Mouse (Mus musculus) hindbrain, embryonic 16.5 days (tissue): ENCODE measurements around the gene Fahd1. TPM values are rescaled to one million over a fixed set of nuclear protein-coding genes. Genes with fewer than 3 reads are reported as not detected.
A peak's percentile ranks its signal among the peaks of the same experiment; 100 is the strongest.

Source experiments
- ATAC-seq: fragments of 200-750 bp; cut with Nextera tagmentation; 2 replicates; pipeline ENCODE4 v1.8.0; 2017; ENCODE audit warnings: moderate TSS enrichment, moderate library complexity
- H3K27ac ChIP-seq: fragments of 300-500 bp; sonication (generic); 2 replicates; pipeline ENCODE4 v1.5.1; 2014; ENCODE audit warnings: low read depth, mild to moderate bottlenecking, control low read depth, low read length, moderate library complexity
- H3K27me3 ChIP-seq: fragments of 300-500 bp; sonication (generic); replicated peaks from 2 replicates; pipeline ENCODE4 v1.6.1; 2014; ENCODE audit warnings: low read length; ENCODE audit not compliant: control insufficient read depth, insufficient read depth
- H3K36me3 ChIP-seq: fragments of 300-500 bp; sonication (generic); 2 replicates; pipeline ENCODE4 v1.6.1; 2014; ENCODE audit warnings: mild to moderate bottlenecking, low read length, moderate library complexity, mixed read lengths; ENCODE audit not compliant: control insufficient read depth, insufficient read depth
- H3K4me1 ChIP-seq: fragments of 300-500 bp; sonication (generic); 2 replicates; pipeline ENCODE4 v1.6.1; 2014; ENCODE audit warnings: low read depth, low read length; ENCODE audit not compliant: control insufficient read depth, insufficient read depth
- H3K4me2 ChIP-seq: fragments of 300-500 bp; sonication (generic); 2 replicates; pipeline ENCODE4 v1.6.1; 2014; ENCODE audit warnings: mild to moderate bottlenecking, low read length, control low read depth, moderate library complexity
- H3K4me3 ChIP-seq: fragments of 300-500 bp; sonication (generic); 2 replicates; pipeline ENCODE4 v1.5.1; 2014; ENCODE audit warnings: mild to moderate bottlenecking, low read length, control low read depth, moderate library complexity
- H3K9ac ChIP-seq: fragments of 300-500 bp; sonication (generic); 2 replicates; pipeline ENCODE4 v1.6.1; 2014; ENCODE audit warnings: low read depth, mild to moderate bottlenecking, control low read depth, low read length, moderate library complexity
- H3K9me3 ChIP-seq: fragments of 300-500 bp; sonication (generic); 2 replicates; pipeline ENCODE4 v1.6.1; 2014; ENCODE audit warnings: mild to moderate bottlenecking, low read length, moderate library complexity; ENCODE audit not compliant: control insufficient read depth
- WGBS: fragments of 180-500 bp; shearing (Covaris S2); extraction: QIAGEN DNeasy Blood & Tissue Kit; methylation state at CpG from one replicate; pipeline ENCODE4 v1.1.7; 2014; 5-methylcytosine and 5-hydroxymethylcytosine counted together
- polyA plus RNA-seq: library from polyadenylated mRNA; unstranded; fragments of >200 nt; fragmentation: Nextera tagmentation; extraction: Ambion mirVana; gene quantifications from 2 replicates; pipeline ENCODE4 v1.2.1, GENCODE M21; 2015

Gene Fahd1
- polyA plus RNA-seq, 1 experiment from 2014 or later: 28.8 TPM

- 11% methylated on average over 31 of the region's 31 CpGs for WGBS
- peak; percentile 41 for ATAC-seq
Measured at GRCm38 (mm10) chr17:24894061-24894994, 44.2 kb upstream of the Fahd1 start.

GRCm38 (mm10) chr17:24893276-24893675 lies 43.1 kb upstream of the Fahd1 start:
- H3K36me3 ChIP-seq: peaks cover 45% of the 10 kb centered on the region
- no peak for ATAC-seq
- H3K27me3 ChIP-seq: no peaks in the 10 kb centered on the region
- no peak overlapping the region for H3K27ac ChIP-seq
- no peak overlapping the region for H3K9ac ChIP-seq
- no peak overlapping the region for H3K4me2 ChIP-seq
- no peaks in the 10 kb centered on the region for H3K9me3 ChIP-seq
- WGBS: 92% methylated on average over 2 of the region's 2 CpGs
- no peak overlapping the region for H3K4me3 ChIP-seq
- H3K4me1 ChIP-seq: peaks cover 48% of the 10 kb centered on the region

More at GRCm38 (mm10) chr17:24894061-24894994, 44.2 kb upstream of the Fahd1 start:
- peak overlapping the region; percentile 73 for H3K4me3 ChIP-seq
- peak overlapping the region; percentile 83 for H3K27ac ChIP-seq
- peaks cover 49% of the 10 kb centered on the region for H3K36me3 ChIP-seq
- peak overlapping the region; percentile 97 for H3K4me2 ChIP-seq
- peaks cover 44% of the 10 kb centered on the region for H3K4me1 ChIP-seq
- H3K9me3 ChIP-seq: no peaks in the 10 kb centered on the region
- H3K27me3 ChIP-seq: no peaks in the 10 kb centered on the region
- peak overlapping the region; percentile 90 for H3K9ac ChIP-seq

- H3K4me3 ChIP-seq: no peak overlapping the region
- H3K4me1 ChIP-seq: peaks cover 48% of the 10 kb centered on the region
- WGBS: 90% methylated on average over 12 of the region's 12 CpGs
- no peak overlapping the region for H3K27ac ChIP-seq
- H3K9ac ChIP-seq: no peak overlapping the region
- no peak overlapping the region for H3K4me2 ChIP-seq
- no peaks in the 10 kb centered on the region for H3K27me3 ChIP-seq
- ATAC-seq: no peak
- H3K9me3 ChIP-seq: no peaks in the 10 kb centered on the region
- peaks cover 41% of the 10 kb centered on the region for H3K36me3 ChIP-seq
Measured at GRCm38 (mm10) chr17:24892785-24893184, 42.6 kb upstream of the Fahd1 start.

GRCm38 (mm10) chr17:24891321-24891720 lies 41.2 kb upstream of the Fahd1 start:
- no peak overlapping the region for H3K27ac ChIP-seq
- H3K9me3 ChIP-seq: no peaks in the 10 kb centered on the region
- no peak for ATAC-seq
- H3K9ac ChIP-seq: no peak overlapping the region
- H3K4me2 ChIP-seq: no peak overlapping the region
- H3K27me3 ChIP-seq: no peaks in the 10 kb centered on the region
- peaks cover 44% of the 10 kb centered on the region for H3K4me1 ChIP-seq
- no peak overlapping the region for H3K4me3 ChIP-seq
- peaks cover 36% of the 10 kb centered on the region for H3K36me3 ChIP-seq
- 83% methylated on average over 12 of the region's 13 CpGs for WGBS

GRCm38 (mm10) chr17:24890151-24891092 lies 40.3 kb upstream of the Fahd1 start:
- H3K27me3 ChIP-seq: no peaks in the 10 kb centered on the region
- no peaks in the 10 kb centered on the region for H3K9me3 ChIP-seq
- ATAC-seq: no peak
- no peak overlapping the region for H3K27ac ChIP-seq
- no peak overlapping the region for H3K4me3 ChIP-seq
- H3K4me1 ChIP-seq: peaks cover 40% of the 10 kb centered on the region
- WGBS: 85% methylated on average over 19 of the region's 19 CpGs
- H3K4me2 ChIP-seq: no peak overlapping the region
- H3K9ac ChIP-seq: no peak overlapping the region
- H3K36me3 ChIP-seq: peaks cover 36% of the 10 kb centered on the region

GRCm38 (mm10) chr17:24888862-24889261 lies 38.7 kb upstream of the Fahd1 start:
- no peak overlapping the region; the same call in 1 of the 2 replicates for H3K9ac ChIP-seq
- H3K27ac ChIP-seq: no peak overlapping the region
- no peak for ATAC-seq
- no peaks in the 10 kb centered on the region for H3K9me3 ChIP-seq
- H3K27me3 ChIP-seq: no peaks in the 10 kb centered on the region
- no peak overlapping the region for H3K4me2 ChIP-seq
- no peak overlapping the region for H3K4me3 ChIP-seq
- peaks cover 40% of the 10 kb centered on the region for H3K4me1 ChIP-seq
- peaks cover 36% of the 10 kb centered on the region for H3K36me3 ChIP-seq
- 90% methylated on average over 3 of the region's 3 CpGs for WGBS

GRCm38 (mm10) chr17:24887291-24888080 lies 37.3 kb upstream of the Fahd1 start:
- Histone ChIP-seq H3K4me3 (peak overlapping the region; percentile 88), H3K36me3 (peaks cover 27% of the 10 kb centered on the region), H3K27ac (no peak overlapping the region), H3K9me3 (no peaks in the 10 kb centered on the region), H3K27me3 (no peaks in the 10 kb centered on the region), H3K4me2 (peak overlapping the region; percentile 85), H3K4me1 (peaks cover 31% of the 10 kb centered on the region), H3K9ac (peak overlapping the region; percentile 87)
- 70% methylated on average over 18 of the region's 18 CpGs for WGBS
- no peak for ATAC-seq

- no peaks in the 10 kb centered on the region for H3K27me3 ChIP-seq
- no peaks in the 10 kb centered on the region for H3K9me3 ChIP-seq
- 2% methylated on average over 18 of the region's 18 CpGs for WGBS
- H3K36me3 ChIP-seq: peaks cover 22% of the 10 kb centered on the region
- H3K4me3 ChIP-seq: peak overlapping the region; percentile 88
- ATAC-seq: no peak; the same call in 1 of the 2 replicates
- peaks cover 31% of the 10 kb centered on the region for H3K4me1 ChIP-seq
- peak overlapping the region; percentile 87 for H3K9ac ChIP-seq
- peak overlapping the region; percentile 85 for H3K4me2 ChIP-seq
- peak overlapping the region; percentile 76 for H3K27ac ChIP-seq
Measured at GRCm38 (mm10) chr17:24886932-24887271, 36.7 kb upstream of the Fahd1 start.
